Mouse (Mus musculus): ENCODE results near the gene Fgf22. TPM values are rescaled to one million over a fixed set of nuclear protein-coding genes. Genes with fewer than 3 reads are reported as not detected.

Fgf22 gene
- total and polyA plus RNA-seq, 3 experiments = 0.18 TPM; not detected in 2

GRCm38 (mm10) chr10:79793051-79793737 lies 38.3 kb downstream of the Fgf22 start, which contains the start of gene Palm:
Gene Palm, plus strand, starts transcription at chr10:79793572.
- DNase-seq = peak; percentile 84

DNA sequence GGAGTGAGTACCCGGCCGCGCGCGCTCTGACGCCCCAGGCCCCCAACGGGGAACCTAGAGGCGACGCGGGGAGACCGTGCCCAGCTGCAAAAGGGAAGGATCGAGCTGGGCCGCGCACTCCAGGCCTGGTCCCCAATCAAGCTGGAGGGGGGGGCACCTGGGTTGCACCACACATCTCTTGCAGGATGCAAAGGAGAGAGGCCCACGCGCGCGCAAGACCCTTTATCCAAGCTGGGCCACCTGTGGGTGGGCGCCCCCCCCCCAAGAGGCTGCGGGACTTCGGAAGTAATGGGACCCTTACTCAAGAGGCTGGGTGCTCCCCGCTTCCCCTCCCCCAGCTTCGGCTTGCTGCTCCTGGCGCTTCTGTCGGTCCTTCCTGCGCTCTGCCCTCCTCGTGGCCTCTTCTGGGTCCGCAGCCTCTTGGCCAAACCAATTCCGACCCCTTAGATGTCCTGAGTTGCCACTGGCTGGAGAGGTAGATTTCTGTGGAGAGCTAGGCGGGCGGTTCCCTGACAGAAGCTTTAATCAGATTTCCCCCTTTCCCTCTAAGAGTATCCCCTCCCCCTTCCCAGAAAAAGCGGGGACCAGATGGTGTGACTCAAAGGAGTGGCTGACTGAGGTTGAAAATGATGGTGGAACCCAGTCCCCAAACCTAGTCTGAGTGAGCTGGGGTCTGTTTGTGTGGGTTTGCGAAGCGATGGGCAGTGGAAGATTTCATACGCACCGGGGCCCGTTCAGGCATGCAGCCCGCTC lies 39.0 kb downstream of the Fgf22 start:
- no peak for DNase-seq

- DNase-seq = peak; percentile 86
These were observed 39.6 kb downstream of the Fgf22 start for GRCm38 (mm10) chr10:79794491-79794931.

GRCm38 (mm10) chr10:79795905-79796304 lies 41.0 kb downstream of the Fgf22 start:
- DNase-seq = no peak

DNA sequence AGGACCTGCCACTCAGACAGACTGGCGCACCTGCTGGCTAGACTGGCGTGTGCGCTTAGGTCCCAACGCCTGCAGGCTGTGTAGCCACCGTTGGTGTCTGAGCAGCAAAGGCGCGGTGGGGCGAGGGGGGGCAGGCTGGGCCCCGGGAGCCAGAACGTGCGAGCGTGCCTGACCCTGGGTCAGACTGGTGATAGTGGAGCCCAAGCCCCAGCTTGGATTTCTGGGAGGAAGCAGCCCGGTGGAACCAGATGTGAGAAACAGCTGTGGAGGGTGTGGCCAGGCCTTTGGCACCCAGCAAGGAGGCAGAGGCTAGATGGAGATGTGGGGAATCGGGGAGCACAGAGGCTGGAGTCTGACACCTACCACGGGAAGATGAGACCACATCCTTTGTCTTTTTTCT lies 42.5 kb downstream of the Fgf22 start:
- no peak for DNase-seq

DNA sequence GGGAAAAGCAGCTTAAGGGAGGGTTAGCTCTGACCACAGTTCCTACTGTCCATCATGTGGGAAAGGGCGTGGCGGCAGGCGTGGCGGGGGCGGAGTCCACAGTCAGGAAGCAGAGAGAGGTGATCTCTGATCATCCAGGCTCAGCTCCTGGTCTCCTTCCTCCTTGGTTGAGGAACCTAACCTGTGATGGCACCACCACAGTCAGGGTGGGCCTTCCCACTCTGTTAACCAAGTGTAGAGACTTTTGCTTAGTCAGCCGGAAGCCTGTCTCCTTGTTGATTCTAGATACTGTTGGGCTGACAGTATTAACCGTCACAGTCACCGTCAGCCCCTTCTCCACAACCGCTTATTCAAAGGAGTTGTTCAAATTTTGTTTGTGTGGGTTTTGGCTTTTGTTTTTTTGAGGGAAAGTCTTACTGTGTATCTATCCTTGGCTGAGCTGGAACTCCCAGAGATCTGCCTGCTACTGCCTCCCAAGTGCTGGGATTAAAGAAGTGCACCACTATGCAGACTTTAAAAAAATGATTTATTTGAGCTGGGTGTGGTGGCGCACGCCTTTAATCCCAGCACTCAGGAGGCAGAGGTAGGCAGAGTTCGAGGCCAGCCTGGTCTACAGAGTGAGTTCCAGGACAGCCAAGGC lies 43.5 kb downstream of the Fgf22 start:
- no peak for DNase-seq

GRCm38 (mm10) chr10:79800508-79800907 lies 45.6 kb downstream of the Fgf22 start:
- DNase-seq = no peak

GRCm38 (mm10) chr10:79801837-79802236 lies 47.0 kb downstream of the Fgf22 start:
- peak; percentile 65 for DNase-seq

DNA sequence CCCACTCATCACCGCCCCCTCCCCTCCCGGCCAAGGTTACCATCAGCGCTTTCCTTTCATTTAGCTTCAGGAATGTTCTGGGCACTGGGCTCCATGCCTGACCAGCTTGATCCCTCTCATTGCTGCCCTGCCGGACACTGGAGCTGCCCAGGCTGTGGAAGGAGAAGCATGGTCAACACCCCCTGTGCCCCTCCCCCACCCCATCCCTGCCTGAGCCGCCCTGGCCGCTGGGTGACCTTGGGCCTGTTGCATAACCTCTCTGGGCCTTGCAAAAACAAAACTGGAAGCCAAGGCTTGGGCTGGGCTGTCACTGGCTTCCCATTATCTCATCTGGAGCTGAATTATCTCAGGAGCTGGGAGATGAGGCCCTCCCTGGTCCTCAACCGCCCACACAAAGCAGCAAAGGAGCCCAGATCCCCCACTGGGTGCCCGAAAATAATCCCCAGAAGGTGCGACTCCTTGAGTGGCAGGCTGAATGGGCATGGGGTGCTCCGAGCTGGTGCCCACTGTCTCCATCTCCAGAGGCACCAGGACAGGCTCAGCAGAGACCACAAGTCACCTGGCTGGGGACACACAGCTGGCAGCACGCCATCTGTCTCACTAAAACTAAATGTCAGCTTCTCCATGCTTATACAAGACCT lies 47.6 kb downstream of the Fgf22 start:
- peak; percentile 94 for DNase-seq

- peak; percentile 51 for DNase-seq
These were observed 48.9 kb downstream of the Fgf22 start for GRCm38 (mm10) chr10:79803716-79804323.

DNA sequence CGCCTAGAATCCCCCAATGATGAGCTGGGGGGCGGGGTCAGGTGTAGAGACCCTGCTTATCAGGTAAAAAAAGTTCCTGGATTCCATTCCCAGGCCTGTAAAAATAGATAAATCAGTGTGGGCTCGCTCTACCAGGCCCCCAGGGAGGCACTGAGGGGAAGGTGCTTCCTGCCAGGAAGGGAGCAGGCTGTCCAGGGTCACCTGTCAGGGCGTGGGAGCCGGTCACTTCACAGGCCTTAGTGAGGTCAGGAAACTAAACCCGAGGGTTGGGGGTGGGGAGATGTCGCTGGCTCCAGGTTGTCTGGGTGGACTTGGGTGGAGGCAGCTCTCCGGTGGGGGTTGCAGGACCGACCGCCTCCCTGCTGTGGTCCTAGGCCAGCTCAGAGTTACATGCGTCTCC lies 50.8 kb downstream of the Fgf22 start:
- DNase-seq = peak; percentile 76

DNA sequence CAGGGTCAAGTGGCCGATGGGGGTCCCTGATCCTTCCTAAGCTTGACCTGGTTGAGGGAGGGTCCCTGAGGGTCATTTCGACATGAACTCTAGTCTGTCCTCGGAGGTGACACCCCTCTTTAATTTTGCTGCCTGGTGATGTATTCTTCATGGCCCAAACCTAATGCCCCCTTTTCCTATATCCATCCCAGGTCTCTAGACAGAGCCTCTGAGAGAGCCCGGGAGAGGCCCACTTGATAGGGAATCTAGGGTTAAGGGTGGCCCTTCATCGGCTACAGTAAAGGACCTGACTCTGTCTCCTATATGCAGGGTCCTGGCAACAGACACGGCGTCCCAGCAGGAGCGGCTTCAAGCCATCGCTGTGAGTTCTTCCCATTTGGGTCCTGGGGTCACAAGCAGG lies 51.5 kb downstream of the Fgf22 start:
- DNase-seq = no peak

- no peak for DNase-seq
These were observed 52.1 kb downstream of the Fgf22 start for GRCm38 (mm10) chr10:79806972-79807371.

- DNase-seq = peak; percentile 56
These were observed 53.0 kb downstream of the Fgf22 start for GRCm38 (mm10) chr10:79807826-79808225.

Other genes with a start within 250 kb of the Fgf22 start
Only the 30 nearest of the 33 such genes appear.
- gene Plpp2, start 221.3 kb upstream of the Fgf22 start, total RNA-seq (2021) = 10 to 100 TPM; 30.3 to 34.7 TPM
- gene Plpp2, start 221.3 kb upstream of the Fgf22 start, polyA plus RNA-seq (2012; rRNA removed) = 33.5 and 44.3 TPM in 2 replicates
- gene Mier2, start 199.9 kb upstream of the Fgf22 start, total RNA-seq (2021) = 10 to 100 TPM; 26.7 to 30.9 TPM
- gene Mier2, start 199.9 kb upstream of the Fgf22 start, polyA plus RNA-seq (2012; rRNA removed) = 150 and 154 TPM in 2 replicates
- not detected for gene Theg, start 167.7 kb upstream of the Fgf22 start, total RNA-seq (2021)
- not detected in 2 replicates for gene Theg, start 167.7 kb upstream of the Fgf22 start, polyA plus RNA-seq (2012; rRNA removed)
- gene C2cd4c, start 141.1 kb upstream of the Fgf22 start, total RNA-seq (2021) = under 1 TPM; 0.10 to 0.14 TPM
- 0.12 and 0.25 TPM in 2 replicates for gene C2cd4c, start 141.1 kb upstream of the Fgf22 start, polyA plus RNA-seq (2012; rRNA removed)
- gene Shc2, start 117.2 kb upstream of the Fgf22 start, total RNA-seq (2021) = 1 to 10 TPM; 2.0 to 6.7 TPM
- gene Shc2, start 117.2 kb upstream of the Fgf22 start, polyA plus RNA-seq (2012; rRNA removed) = 4.8 and 9.1 TPM in 2 replicates
- gene Odf3l2, start 109.3 kb upstream of the Fgf22 start, total RNA-seq (2021) = not detected
- not detected in 2 replicates for gene Odf3l2, start 109.3 kb upstream of the Fgf22 start, polyA plus RNA-seq (2012; rRNA removed)
- gene Madcam1, start 90.5 kb upstream of the Fgf22 start, total RNA-seq (2021) = not detected
- gene Madcam1, start 90.5 kb upstream of the Fgf22 start, polyA plus RNA-seq (2012; rRNA removed) = 0.46 TPM in 1 of 2 replicates, not detected in the other
- 10 to 100 TPM; 29.5 to 40.7 TPM for gene Tpgs1, start 85.7 kb upstream of the Fgf22 start, total RNA-seq (2021)
- gene Tpgs1, start 85.7 kb upstream of the Fgf22 start, polyA plus RNA-seq (2012; rRNA removed) = 147 and 149 TPM in 2 replicates
- gene Cdc34, start 72.9 kb upstream of the Fgf22 start, total RNA-seq (2021) = 100 to 1,000 TPM in 1 of 2 experiments, 10 to 100 TPM in 1; 87.7 to 122 TPM
- gene Cdc34, start 72.9 kb upstream of the Fgf22 start, polyA plus RNA-seq (2012; rRNA removed) = 174 and 205 TPM in 2 replicates
- 1 to 10 TPM; 1.0 to 2.2 TPM for gene Gzmm, start 66.1 kb upstream of the Fgf22 start, total RNA-seq (2021)
- gene Gzmm, start 66.1 kb upstream of the Fgf22 start, polyA plus RNA-seq (2012; rRNA removed) = 0.52 and 0.55 TPM in 2 replicates
- 100 to 1,000 TPM; 588 to 674 TPM for gene Bsg, start 50.6 kb upstream of the Fgf22 start, total RNA-seq (2021)
- 314 and 321 TPM in 2 replicates for gene Bsg, start 50.6 kb upstream of the Fgf22 start, polyA plus RNA-seq (2012; rRNA removed)
- gene Hcn2, start 38.4 kb upstream of the Fgf22 start, total RNA-seq (2021) = 1 to 10 TPM; 5.9 to 6.0 TPM
- gene Hcn2, start 38.4 kb upstream of the Fgf22 start, polyA plus RNA-seq (2012; rRNA removed) = 20.2 and 27.8 TPM in 2 replicates
- 10 to 100 TPM; 55.4 to 62.8 TPM for gene Polrmt, start 8.5 kb upstream of the Fgf22 start, total RNA-seq (2021)
- gene Polrmt, start 8.5 kb upstream of the Fgf22 start, polyA plus RNA-seq (2012; rRNA removed) = 87.6 and 89.0 TPM in 2 replicates
- gene Rnf126, start 11.9 kb downstream of the Fgf22 start, total RNA-seq (2021) = 10 to 100 TPM; 51.6 to 51.8 TPM
- gene Rnf126, start 11.9 kb downstream of the Fgf22 start, polyA plus RNA-seq (2012; rRNA removed) = 222 and 226 TPM in 2 replicates
- 10 to 100 TPM in 1 of 2 experiments, 1 to 10 TPM in 1; 10.0 to 37.2 TPM for gene Fstl3, start 22.2 kb downstream of the Fgf22 start, total RNA-seq (2021)
- gene Fstl3, start 22.2 kb downstream of the Fgf22 start, polyA plus RNA-seq (2012; rRNA removed) = 47.0 and 74.7 TPM in 2 replicates
- under 1 TPM in 1 of 2 experiments, not detected in 1; 0.21 TPM for gene Prss57, start 35.9 kb downstream of the Fgf22 start, total RNA-seq (2021)
- 0.28 TPM in 1 of 2 replicates, not detected in the other for gene Prss57, start 35.9 kb downstream of the Fgf22 start, polyA plus RNA-seq (2012; rRNA removed)
- gene Palm, start 38.5 kb downstream of the Fgf22 start, total RNA-seq (2021) = 100 to 1,000 TPM in 1 of 2 experiments, 10 to 100 TPM in 1; 68.1 to 105 TPM
- 138 and 146 TPM in 2 replicates for gene Palm, start 38.5 kb downstream of the Fgf22 start, polyA plus RNA-seq (2012; rRNA removed)
- under 1 TPM; 0.31 to 0.32 TPM for gene Misp, start 65.9 kb downstream of the Fgf22 start, total RNA-seq (2021)
- 0.03 and 0.10 TPM in 2 replicates for gene Misp, start 65.9 kb downstream of the Fgf22 start, polyA plus RNA-seq (2012; rRNA removed)
- 100 to 1,000 TPM; 217 to 332 TPM for gene Ptbp1, start 99.4 kb downstream of the Fgf22 start, total RNA-seq (2021)
- 175 and 259 TPM in 2 replicates for gene Ptbp1, start 99.4 kb downstream of the Fgf22 start, polyA plus RNA-seq (2012; rRNA removed)
- gene Prtn3, start 119.4 kb downstream of the Fgf22 start, total RNA-seq (2021) = under 1 TPM; 0.62 to 0.63 TPM
- 3.4 and 4.1 TPM in 2 replicates for gene Prtn3, start 119.4 kb downstream of the Fgf22 start, polyA plus RNA-seq (2012; rRNA removed)
- gene Plppr3, start 119.6 kb downstream of the Fgf22 start, total RNA-seq (2021) = 1 to 10 TPM; 1.2 to 2.2 TPM
- gene Plppr3, start 119.6 kb downstream of the Fgf22 start, polyA plus RNA-seq (2012; rRNA removed) = 4.2 and 4.6 TPM in 2 replicates
- under 1 TPM; 0.49 to 0.79 TPM for gene Elane, start 131.2 kb downstream of the Fgf22 start, total RNA-seq (2021)
- 0.34 and 1.1 TPM in 2 replicates for gene Elane, start 131.2 kb downstream of the Fgf22 start, polyA plus RNA-seq (2012; rRNA removed)
- 1,000 to 10,000 TPM; 2,358 to 4,405 TPM for gene Cfd, start 135.8 kb downstream of the Fgf22 start, total RNA-seq (2021)
- 4,988 and 13,425 TPM in 2 replicates for gene Cfd, start 135.8 kb downstream of the Fgf22 start, polyA plus RNA-seq (2012; rRNA removed)
- 10 to 100 TPM; 38.4 to 43.0 TPM for gene Med16, start 153.8 kb downstream of the Fgf22 start, total RNA-seq (2021)
- 126 and 132 TPM in 2 replicates for gene Med16, start 153.8 kb downstream of the Fgf22 start, polyA plus RNA-seq (2012; rRNA removed)
- gene Gm26602, start 155.8 kb downstream of the Fgf22 start, total RNA-seq (2021) = not detected
- gene Gm26602, start 155.8 kb downstream of the Fgf22 start, polyA plus RNA-seq (2012; rRNA removed) = not detected in 2 replicates
- 1 to 10 TPM; 1.4 TPM for gene Kiss1r, start 161.9 kb downstream of the Fgf22 start, total RNA-seq (2021)
- 11.8 and 15.1 TPM in 2 replicates for gene Kiss1r, start 161.9 kb downstream of the Fgf22 start, polyA plus RNA-seq (2012; rRNA removed)
- 10 to 100 TPM; 87.8 to 93.5 TPM for gene R3hdm4, start 166.1 kb downstream of the Fgf22 start, total RNA-seq (2021)
- gene R3hdm4, start 166.1 kb downstream of the Fgf22 start, polyA plus RNA-seq (2012; rRNA removed) = 197 and 231 TPM in 2 replicates
- 1 to 10 TPM; 4.6 to 6.5 TPM for gene Arid3a, start 172.0 kb downstream of the Fgf22 start, total RNA-seq (2021)
- gene Arid3a, start 172.0 kb downstream of the Fgf22 start, polyA plus RNA-seq (2012; rRNA removed) = 5.9 and 9.1 TPM in 2 replicates
- 10 to 100 TPM; 29.4 to 31.5 TPM for gene Wdr18, start 205.1 kb downstream of the Fgf22 start, total RNA-seq (2021)
- gene Wdr18, start 205.1 kb downstream of the Fgf22 start, polyA plus RNA-seq (2012; rRNA removed) = 66.1 and 66.8 TPM in 2 replicates
- gene Grin3b, start 215.6 kb downstream of the Fgf22 start, total RNA-seq (2021) = under 1 TPM in 1 of 2 experiments, not detected in 1; 0.31 TPM
- 0.09 and 0.17 TPM in 2 replicates for gene Grin3b, start 215.6 kb downstream of the Fgf22 start, polyA plus RNA-seq (2012; rRNA removed)